Mouse (Mus musculus): ENCODE results near the gene Cpm. TPM values are rescaled to one million over a fixed set of nuclear protein-coding genes. Genes with fewer than 3 reads are reported as not detected.
"Not testable (repeated sequence)": the region's sequence is repeated elsewhere in the genome, so short reads cannot be mapped to it uniquely, and the experiment has no call there.

Cpm gene
- total RNA-seq, 2 experiments from 2014 or later, result 2.8 to 3.6 TPM

DNA sequence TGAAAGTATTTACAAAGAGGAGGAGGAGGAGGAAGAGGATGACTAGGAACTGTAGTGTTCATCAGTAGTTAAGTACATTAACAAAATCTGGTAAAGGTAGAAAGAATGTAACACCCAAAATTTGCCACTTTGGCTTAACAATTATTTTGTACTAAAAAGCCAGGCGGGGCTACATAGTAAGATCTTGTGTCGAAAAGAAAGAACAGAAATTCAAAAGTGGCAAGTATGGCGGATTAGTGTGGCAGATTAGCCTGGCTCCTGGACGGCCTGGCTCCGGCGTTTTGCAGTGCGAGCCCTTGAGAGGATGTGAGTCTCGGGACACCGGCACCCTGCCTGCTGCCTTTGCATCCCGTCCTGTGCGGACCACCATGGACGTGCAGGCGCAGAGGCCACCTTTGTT lies 35.4 kb upstream of the Cpm start:
- no peak for DNase-seq

- DNase-seq, result no peak
Measured at GRCm38 (mm10) chr10:117594291-117594850, 34.9 kb upstream of the Cpm start.

GRCm38 (mm10) chr10:117594913-117595312 lies 34.4 kb upstream of the Cpm start:
- no peak for DNase-seq

DNA sequence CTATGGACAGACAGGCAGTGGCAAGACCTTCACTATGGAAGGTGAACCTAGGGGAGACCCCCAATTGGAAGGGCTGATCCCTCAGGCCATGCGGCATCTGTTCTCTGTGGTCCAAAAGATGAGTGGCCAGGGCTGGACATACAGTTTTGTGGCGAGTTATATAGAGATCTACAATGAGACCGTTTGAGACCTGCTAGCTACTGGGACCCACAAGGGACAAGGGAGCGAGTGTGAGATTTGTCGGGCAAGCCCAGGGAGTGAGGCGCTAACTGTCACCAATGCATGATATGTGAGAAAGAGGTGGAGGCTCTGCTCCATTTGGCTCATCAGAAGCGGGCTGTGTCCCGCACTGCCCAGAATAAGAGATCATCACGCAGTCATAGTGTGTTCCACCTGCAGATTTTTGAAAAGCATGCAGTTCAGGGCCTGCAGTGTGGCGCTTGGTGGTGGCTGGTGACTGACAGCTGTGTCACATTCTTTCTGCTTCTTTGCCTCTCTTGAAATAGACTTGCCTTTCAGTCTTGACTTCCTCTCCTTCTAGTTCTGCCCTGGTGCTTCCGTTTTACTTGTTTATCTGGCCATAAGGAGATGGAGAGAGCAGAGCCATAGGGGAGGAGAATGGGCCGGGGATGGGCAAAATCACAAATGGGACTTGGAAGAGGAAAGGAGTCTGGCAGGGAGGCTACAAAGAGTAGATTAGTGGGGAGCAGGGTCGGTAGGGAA lies 33.7 kb upstream of the Cpm start:
- no peak for DNase-seq

- no peak for DNase-seq
Measured at GRCm38 (mm10) chr10:117596165-117596735, 33.0 kb upstream of the Cpm start.

- no peak for DNase-seq
Measured at GRCm38 (mm10) chr10:117596771-117597324, 32.5 kb upstream of the Cpm start.

DNA sequence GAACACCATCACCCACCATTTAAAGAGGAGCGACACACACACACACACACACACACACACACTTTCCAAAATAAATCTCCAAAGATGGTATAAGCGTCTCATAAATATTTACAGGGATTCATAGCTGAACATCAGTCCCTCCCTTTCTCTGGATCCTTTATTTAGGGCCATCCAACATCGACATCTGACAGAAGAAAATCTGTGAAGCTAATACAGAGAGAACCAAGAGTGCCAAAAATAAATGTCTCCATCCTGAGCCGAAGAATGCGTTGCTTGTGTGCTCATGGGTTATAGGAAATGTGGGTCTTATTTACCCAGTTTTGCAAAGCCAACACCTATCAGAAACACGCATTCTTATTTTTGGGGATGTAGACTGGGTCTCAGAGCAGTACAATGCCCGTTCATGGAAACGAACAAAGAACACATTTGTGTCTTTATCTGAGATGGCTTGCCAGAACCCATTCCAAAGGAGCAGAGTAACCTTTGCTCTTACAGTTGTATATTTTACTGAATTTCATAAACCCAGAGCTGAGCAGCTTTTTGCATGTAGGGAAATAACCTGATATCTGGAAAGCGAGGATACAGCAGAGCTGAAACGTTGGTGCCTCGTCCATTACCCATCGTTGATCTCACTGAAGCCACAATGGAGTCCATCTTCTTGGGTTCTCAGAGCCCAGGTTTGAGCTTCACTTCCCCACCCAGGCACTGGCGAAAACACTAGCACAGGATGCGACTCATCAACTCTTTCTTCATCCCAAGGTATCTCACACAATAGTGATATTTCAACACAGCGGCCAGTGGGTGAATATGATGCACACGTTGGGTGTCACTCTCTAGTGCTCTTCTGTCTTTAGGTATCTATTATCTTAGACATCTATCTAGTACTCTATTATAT lies 31.7 kb upstream of the Cpm start:
- not testable (repeated sequence) for DNase-seq

DNA sequence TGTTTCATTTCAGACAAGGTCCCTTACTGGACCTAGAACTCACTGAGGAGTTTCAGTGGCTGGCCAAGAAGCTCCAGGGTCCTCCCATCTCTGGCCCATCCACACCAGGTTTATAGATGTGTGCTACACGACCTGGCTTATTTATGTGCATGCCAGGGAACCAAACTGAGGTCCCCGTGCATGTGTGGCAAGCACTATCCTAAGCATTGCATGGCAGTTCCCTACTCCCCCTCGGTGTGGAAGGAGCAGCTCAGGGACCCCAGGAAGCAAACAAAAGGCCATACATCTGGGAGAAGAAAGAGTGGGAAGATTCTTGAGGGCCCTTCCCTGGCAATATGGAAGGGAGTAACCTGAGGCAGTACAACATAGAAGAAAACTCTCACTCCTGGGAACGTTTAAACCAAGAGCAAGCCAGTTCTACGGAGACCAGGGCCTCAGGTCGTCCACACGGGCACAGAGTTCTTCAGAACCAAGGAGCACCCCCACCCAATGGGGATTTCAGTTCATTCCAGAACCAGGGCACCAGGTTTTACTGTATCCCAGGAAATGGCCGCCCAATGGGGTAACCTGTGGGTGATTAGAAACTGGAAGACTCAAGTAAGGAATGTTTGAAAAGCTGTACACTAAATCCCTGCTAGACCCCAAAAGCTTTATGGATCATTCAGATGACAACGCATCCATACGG lies 30.9 kb upstream of the Cpm start:
- DNase-seq, result no peak

DNA sequence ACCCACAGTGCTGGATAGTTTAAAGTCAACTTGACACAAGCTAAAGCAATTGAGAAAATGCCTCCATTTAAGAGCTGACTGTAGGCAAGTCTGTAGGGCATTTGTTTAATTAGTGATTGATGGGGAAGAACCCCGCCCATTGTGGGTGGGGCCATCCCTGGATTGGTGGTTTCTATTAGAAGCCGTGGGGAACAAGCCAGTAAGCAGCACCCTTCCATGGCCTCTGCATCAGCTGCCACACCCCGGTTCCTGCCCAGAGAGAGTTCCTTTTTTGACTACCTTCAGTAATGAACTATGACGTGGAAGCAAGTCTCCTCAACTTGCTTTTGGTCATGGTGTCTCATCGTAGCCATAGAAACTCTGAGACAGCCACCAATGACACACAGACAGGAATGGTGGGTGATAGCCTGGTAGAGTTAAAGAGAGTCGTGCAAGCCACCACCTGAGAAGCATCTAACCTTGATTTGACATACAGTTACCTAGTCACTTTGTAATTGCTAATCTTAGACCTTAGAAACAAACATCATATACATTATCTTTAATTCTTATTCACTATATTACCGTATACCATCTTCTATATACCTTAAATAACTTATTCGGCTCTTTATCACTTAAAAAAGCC lies 30.2 kb upstream of the Cpm start:
- not testable (repeated sequence) for DNase-seq

DNA sequence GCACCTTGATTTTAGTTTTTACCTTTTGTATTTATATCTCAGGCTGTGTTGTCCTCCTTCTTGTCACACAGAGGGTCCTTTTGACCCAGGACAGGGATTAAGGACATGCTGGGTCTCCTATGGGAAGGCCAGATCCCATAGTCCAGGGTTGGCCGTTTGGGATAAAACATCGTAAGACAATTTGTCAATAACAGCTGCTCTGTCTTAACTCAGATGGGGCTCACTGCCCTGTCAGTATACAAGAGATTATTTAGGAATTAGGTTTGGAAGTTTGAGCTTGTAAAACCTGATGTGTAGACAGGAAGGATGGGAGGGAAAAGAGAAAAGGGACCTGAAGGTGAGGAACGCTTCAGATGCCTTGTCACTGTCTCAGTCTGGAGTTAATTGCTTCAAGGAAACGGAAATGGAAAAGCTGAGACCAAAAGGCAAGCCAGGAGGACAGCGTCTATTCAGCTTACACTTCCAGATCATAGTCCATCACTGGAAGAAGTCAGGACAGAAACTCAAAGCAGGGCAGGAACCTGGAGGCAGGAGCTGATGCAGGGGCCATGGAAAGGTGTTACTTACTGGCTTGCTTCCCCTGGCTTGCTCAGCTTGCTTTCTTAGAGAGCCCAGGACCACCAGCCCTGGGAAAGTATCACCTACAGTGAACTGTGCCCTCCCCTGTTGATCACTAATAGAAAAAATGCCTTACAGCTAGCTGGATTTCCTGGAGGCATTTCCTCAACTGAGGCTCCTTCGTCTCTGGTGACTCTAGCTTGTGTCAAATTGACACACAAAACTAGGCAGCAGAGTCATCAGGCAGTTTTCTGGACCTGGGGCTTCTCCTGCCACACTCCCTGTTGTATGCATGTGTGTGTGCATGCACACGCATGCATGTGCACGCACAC lies 27.9 kb upstream of the Cpm start:
- no peak for DNase-seq

DNA sequence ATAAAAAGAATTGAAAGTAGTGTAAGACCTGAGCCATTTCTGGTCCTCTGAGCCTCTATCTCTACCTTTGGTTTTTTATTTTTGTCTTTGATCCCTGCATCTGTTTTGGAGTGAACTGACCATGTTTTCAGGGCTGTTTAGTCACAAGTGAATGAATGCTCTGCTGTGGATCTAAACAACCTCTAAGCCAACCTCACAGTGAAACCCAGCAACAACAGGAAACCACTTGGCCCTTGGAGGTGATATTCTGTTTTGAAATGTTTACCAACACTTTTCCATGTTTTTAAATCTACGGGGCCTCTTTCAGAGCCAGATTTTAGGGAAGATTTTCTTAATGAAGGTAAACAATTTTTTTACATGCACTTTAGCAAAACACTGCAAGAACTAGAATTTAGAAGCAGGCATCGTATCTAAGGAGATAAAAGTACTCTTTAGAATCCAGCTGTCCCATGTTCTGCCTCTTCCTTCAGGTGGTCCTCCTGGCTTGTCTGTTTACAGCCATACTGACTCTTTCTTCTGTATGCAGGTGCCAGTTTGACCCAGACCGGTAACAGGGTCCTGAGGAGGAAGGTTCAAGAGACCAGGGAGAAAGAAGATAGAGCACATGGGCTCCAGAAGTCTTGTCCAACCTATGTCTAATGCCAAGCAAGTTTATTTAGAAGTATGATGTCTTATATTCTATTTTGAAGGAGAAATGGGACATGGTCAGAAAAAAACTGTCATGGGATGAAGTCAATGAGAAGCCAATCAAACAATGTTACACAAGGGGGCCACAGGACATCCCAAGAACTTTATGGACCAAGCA lies 26.8 kb upstream of the Cpm start:
- no peak for DNase-seq

DNA sequence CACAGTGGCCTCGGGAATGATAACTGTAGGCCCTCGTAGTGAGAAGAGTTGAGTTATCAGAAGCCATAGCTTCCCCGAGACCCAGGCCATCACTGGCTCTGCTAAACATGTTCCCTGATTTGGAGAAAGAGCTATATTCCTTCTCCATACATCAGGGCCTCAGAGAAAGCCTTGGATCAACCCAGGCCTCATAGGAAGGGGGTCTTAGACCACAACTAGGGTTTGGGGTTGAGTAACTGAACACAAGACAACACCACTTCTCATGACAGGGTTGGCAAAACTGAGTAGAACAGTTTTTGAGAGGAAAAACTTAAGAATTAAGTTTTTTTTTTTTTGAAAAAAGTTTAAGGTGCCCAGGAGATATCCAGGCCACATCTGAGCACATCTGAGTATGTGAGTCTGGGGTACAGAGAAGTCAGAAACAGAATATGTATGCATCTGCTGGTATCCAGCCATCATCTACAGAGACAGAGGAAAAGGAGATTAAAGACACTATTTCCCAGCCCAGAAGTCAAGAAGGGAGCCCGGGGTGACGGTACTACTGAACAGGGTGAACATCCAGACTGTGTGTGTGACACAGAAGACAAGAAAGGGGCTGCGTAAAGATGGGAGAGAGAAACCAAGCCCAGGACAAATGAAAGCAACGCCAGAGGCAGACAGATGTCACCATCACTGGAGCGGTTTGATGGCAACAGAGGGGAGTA lies 26.0 kb upstream of the Cpm start:
- DNase-seq, result no peak

- no peak for DNase-seq
Measured at GRCm38 (mm10) chr10:117603834-117604623, 25.3 kb upstream of the Cpm start.

DNA sequence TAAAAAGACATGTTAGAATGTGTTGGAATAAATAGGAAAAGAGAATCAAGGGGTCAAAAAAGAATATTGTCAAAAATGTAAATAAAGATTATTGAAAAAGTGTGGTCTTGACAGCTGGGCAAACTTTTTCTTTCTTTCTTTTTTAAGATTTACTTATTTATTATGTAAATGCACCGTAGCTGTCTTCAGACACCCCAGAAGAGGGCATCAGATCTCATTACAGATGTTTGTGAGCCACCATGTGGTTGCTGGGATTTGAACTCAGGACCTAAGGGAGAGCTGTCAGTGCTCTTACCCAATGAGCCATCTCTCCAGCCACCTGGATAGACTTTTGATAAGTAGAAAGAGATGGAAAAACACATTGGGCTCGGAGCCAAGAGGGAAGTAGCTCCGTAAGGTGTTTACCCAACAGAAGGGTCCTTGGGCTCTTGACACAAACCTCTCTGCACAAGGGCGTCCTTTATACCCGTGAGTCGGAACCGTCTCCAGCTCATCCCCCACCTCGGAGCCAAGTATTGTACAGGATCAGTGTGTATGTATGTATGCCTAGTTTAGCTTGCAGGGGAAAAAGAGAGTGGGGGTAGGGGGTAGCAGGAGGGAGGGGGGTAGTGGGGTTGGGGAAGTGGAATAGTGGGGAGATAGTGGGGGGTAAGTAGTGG lies 24.5 kb upstream of the Cpm start:
- DNase-seq, result no peak

- no peak for DNase-seq
Measured at GRCm38 (mm10) chr10:117605283-117606243, 23.7 kb upstream of the Cpm start.

GRCm38 (mm10) chr10:117606423-117606822 lies 22.9 kb upstream of the Cpm start:
- no peak for DNase-seq
